Mouse (Mus musculus): ENCODE measurements around the gene Kif27.

The Kif27 gene

GRCm38 (mm10) chr13:58364353-58365175, 5.6 kb upstream of the Kif27 start:
- no peak for DNase-seq (ENCODE audit: low spot score)

GRCm38 (mm10) chr13:58359304-58359653, 357 bp upstream of the Kif27 start:
- no peak for DNase-seq (ENCODE audit: low spot score)

DNA sequence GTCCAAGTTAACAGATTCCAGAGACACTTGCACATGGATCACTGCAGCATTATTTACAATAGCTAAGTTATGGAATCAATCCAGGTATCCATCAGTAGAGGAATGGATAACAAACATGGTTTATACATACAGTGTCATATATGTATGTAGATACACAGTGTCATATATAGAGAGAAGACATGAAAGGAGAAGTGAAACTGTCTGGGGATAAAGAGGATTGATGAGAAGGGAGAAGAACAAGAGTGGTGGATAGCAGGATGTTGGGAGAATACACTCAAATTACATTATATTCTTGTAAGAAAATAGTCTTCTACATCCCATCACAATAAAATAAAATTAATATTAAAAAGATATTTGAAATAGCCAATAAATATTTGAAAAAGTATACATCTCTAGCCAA, 5.9 kb downstream of the Kif27 start:
- no peak for DNase-seq (ENCODE audit: low spot score)

- no peak for DNase-seq (ENCODE audit: low spot score)
Observed at GRCm38 (mm10) chr13:58350606-58351005, 8.3 kb downstream of the Kif27 start.

DNA sequence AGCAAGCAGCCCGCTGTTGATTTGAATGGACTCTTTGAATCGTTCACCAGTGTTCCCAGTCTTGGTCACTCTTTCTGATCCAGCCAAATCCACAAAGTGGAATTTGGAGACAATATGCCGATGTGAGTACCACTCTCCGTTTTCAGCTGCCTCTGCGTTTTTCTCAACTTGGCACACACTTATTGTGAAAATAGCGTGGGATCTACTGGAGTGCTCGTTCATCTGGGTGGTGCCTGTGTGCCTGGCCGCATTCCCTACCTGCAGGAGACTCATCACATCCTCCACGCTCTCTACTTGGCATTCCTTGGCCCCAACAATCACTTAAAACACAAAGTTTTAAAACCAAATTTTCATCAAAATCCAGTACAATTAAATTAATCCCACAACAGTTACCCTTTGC, 14.4 kb downstream of the Kif27 start:
- no peak for DNase-seq (ENCODE audit: low spot score)

DNA sequence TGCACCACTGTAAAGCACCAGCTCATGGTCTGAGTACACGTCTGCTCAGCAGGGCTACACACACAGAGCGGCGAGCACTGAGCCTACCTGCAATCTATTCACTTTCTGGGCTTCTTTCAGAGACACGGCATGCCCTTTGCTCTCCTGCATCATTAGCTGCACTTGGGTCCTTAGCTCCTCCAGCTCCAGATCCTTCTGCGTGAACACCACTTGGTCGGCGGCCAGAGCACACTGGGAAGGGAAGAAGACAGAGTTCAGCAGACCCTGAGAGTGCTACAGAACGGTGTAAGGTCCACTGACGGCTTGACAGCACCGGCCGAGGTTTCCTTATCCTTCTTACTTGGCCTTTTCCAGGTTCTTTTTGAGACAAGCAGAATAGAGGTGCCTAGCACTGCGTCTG, 21.5 kb downstream of the Kif27 start:
- no peak for DNase-seq (ENCODE audit: low spot score)

DNA sequence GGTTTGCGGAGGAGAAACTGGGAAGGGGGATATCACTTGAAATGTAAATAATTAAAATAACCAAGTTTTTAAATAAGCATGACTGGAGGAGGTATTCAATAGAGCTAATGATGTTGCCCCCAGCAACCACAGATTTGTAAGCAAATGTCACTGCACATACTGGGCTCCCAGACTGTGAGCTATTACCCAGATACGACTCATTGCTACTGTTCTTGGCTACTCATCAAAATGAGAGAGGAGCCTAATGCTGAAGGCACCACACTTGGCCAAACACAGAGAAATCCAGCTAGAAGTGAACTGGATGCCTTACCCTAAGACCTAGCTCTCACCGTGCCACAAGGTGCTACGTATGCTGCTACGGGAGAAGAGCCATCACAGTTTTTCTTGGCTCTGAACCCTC, 24.8 kb downstream of the Kif27 start:
- DNase-seq (ENCODE audit: low spot score), result peak; percentile 63

DNA sequence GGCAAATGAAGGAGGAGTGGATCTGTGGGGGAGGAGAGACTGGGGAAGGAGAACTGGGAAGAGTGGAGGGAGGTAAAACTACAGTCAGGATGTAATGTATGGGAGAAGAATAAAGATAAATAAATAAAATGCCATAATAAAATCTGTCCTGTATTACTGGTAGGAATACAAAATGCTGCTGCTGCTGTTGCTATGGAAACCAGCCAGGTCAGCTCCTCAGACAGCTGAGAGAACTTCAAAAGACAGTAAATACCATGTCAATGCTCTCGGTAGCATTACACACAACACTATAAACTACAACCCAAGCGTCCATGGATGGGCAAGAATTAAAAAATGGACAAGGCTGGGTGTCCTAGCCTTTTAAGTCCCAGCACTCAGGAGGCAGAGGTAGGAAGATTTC, 41.2 kb downstream of the Kif27 start:
- DNase-seq (ENCODE audit: low spot score), result no peak

DNA sequence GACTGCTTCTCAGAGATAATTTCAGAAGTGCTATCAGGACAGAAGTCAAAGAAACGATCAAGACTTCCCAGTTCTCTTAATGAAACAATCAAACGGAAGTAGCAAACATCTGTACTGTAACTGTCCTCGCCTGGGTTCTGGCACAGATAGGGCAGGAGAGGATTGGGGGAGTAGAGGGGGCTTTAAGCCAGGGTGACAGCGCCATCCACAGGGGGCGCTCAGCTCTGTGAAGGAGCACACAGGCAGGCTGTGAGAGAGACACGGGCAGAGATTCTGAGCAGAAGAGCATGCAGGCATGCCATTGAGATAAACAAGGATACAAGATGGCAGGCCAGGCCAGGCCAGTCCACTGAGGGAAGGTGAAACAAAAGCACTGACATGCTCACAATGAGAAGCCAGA, 43.9 kb downstream of the Kif27 start:
- peak; percentile 11 for DNase-seq (ENCODE audit: low spot score)

GRCm38 (mm10) chr13:58313758-58314157, 45.2 kb downstream of the Kif27 start:
- DNase-seq (ENCODE audit: low spot score), result no peak

GRCm38 (mm10) chr13:58311351-58311750, 47.6 kb downstream of the Kif27 start:
- DNase-seq (ENCODE audit: low spot score), result no peak

DNA sequence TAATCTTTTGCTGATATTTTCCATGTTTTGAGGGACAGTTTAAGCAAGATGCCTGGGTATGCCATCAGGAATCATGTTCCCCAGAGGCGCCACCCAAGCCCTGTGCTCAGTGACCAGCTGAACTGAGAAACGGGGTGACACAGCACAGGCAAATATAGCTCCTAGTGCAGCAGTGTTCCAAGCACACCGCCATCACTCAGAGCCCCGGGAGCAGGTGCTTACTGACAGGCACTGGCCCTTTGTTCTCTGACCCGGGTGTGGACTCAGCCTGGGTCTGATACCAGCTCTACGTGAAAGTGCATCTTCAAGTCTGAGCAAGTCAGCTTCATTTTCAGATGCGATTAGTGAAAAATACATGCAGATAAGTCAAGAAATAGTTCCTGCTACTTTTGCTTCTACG, 49.4 kb downstream of the Kif27 start:
- DNase-seq (ENCODE audit: low spot score), result no peak

- no peak for DNase-seq (ENCODE audit: low spot score)
Observed at GRCm38 (mm10) chr13:58307453-58307852, 51.5 kb downstream of the Kif27 start.

- DNase-seq (ENCODE audit: low spot score), result no peak
Observed at GRCm38 (mm10) chr13:58305230-58305629, 53.7 kb downstream of the Kif27 start.

DNA sequence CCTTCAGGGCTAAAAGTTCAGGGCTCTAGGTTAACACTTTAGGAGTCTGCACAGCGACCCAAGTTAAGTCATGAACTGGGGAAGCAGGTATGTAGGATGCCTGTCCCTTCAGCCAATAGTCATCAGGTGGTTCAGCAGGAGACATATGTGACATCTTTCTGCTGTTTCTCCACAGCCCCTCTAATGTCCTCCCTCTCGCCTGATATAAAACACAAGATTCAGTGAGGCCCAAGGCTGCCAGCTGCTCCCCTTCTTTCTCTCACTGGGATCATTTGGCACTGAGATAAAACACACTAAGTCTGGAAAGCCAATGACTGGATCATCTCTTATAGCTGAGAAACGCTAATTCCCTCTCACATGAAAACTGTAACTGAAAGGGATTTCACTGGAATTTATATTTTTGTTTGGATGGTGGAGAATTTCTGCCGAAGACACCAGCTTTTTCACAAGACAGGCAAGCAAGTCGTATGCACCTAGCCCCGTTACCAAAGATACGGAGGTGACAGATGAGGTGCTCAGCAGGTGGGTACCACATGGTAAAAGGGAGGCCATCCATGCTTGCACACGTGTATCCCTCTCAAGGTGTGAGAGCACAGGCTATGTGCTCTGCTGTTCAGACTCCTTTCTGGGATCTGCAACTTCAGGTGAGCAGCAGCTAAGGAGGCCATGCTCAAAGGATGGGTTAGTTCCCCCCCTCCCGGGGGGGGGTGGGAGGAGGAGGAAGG, 56.3 kb downstream of the Kif27 start:
- no peak for DNase-seq (ENCODE audit: low spot score)

- DNase-seq (ENCODE audit: low spot score), result no peak
Observed at GRCm38 (mm10) chr13:58301961-58302360, 57.0 kb downstream of the Kif27 start.

GRCm38 (mm10) chr13:58298756-58299155, 60.2 kb downstream of the Kif27 start:
- no peak for DNase-seq (ENCODE audit: low spot score)

DNA sequence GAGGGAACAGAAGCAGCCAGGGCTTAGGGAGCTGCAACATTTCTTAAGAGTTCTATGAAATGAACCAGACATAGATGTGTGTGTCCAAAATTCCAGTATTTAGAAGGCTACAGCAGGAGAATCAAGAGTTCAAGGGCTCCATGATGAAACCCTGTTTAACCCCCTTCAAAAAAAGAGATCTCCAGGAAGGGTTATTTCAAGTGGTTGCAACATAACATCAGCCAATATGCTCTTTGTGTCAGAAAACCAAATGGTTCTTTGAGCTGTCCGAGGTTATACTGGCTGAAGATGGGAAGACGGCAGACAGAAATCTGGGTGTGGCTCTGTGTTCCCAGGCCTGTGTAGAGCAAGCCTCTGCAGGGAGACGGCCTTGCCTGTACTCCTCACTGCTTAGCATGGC, 63.3 kb downstream of the Kif27 start:
- DNase-seq (ENCODE audit: low spot score), result peak; percentile 16

DNA sequence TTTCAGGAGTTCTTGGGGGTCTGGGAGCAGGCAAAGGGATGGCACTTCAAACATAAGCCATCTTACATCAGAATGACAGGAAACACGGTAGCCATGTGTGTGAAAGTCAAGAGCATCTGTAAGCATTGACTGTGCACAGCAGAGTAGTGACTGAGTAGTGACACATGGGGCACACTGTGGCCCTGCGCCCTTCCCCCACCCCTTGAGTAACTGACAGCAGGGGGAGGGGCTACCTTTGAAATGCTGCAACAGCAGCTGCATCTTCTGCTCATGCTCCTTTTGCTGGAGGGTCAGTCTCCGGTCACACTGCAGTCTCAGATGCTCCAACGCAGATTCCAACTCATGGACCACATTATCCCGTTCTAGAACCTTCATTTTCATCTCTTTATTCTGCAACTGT, 66.1 kb downstream of the Kif27 start:
- no peak for DNase-seq (ENCODE audit: low spot score)

GRCm38 (mm10) chr13:58289308-58289707, 69.6 kb downstream of the Kif27 start:
- DNase-seq (ENCODE audit: low spot score), result no peak

DNA sequence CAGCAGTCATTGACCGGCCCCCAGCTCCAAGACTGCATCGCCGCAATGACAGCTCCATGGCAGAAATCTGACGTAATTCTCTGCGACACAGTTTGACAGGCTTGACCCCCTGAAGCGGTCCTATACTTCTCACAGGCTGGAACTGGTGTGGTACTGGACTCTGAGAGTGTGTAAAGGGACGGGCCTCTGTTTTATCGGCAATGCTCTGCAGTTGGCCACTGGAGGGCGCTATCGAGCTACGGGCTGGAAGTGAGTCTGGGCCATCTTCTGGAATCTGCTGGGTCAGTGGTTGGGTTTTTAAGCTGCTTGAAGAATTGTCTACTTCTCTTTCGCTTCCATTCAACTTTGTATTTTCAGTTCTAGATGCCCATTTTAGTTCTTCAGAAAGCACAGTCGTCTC, 71.1 kb downstream of the Kif27 start:
- peak; percentile 89 for DNase-seq (ENCODE audit: low spot score)

- peak; percentile 32 for DNase-seq (ENCODE audit: low spot score)
Observed at GRCm38 (mm10) chr13:58283466-58283865, 75.5 kb downstream of the Kif27 start.

DNA sequence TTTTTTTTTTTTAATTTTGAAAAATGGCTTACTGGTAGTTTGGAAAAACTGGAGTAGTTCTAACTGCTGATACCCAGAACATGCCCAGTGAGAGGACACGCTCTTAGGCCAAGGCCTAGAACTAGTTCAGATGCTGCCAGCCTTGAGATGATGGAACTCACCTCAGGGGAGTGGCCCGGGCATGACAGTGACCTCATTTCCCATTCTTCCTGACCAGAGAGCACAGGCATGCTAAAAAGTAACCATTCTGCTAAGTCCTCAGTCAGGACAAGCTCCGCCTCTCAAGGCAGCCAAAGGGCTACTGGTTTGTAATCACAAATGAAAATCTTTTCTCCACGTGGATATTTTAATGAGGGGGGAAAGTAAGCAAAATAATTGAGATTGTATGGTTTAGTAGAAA, 77.0 kb downstream of the Kif27 start:
- DNase-seq (ENCODE audit: low spot score), result no peak

DNA sequence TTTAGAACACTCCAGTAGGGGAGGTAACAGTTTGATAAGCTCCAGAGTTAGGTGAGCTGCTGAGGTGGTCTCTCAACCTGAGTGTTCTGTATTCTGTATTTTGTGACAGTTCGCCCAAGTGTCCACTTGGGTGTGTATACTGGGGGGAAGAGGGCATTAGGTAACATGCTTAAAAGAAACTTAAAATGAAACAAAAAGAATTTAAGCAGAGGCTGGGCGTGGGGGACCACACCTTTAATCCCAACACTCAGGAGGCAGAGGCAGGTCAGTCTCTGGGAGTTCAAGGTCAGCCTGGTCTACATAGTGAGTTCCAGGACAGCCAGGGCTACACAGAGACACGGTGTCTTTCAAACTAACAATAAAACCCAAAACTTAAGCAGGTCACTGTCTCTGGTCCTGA, 78.4 kb downstream of the Kif27 start:
- DNase-seq (ENCODE audit: low spot score), result no peak

Data from adipocyte (in vitro differentiated cells).